Mouse (Mus musculus): ENCODE results near the gene Evx2.

Evx2 gene

DNA sequence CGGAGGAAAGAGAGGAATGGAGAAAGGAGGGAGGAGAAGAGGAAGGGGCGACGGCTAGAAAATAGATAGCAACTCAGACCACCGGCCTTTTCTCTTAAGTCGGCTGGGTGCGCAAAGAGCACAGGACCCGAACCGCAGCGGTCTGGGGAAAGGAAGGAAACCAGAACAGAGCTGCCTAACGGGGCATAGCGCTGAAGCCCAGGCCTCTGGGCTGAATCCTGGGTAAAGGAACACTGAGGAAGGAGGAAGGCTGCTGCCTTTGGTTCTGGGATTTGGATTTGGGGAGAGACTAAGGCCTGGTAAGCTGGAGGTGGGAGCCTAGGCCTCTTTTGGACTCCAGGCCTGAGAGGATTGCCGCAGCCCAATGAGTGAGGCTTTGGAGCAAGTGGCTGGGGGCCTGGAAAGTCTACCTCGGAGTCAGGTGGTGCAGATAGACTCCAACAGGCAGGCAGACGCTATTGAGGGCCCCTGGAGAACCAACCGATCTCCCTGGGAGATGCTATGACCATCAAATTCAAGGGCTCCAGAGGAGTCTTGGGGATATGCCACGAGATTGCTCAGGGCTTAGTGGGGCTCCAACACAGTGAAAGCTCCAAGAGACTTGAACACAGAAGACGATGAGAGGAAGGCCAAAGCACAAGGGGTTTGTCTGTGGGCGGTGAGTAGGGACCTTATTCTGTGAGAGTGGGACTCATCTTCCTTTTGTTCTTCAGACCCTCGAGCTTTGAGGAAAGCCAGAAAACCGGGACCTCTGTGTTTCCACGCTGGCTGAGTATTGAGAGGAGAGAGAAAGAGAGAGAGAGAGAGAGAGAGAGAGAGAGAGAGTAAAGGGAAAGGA lies 21.4 kb upstream of the Evx2 start:
- no peak for DNase-seq

DNA sequence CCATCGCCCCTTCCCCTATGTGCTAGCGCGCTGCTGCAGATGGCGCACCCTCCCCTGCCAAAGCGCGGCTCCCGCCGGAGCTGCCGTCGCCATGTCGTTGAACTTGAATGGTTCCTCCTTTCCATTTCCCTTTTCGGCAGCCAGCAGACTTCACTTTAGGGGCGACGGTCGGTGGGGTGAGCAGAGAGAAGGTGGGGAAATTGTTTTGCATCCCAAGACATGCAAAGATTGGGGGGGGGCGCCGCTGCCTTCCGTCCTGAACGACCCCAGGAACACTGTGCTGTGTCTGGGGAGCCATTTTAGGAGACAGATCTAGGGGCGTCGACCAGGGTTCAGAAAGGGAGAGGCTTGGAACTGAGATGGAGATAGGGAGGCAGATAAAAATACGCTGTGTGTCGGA lies 20.6 kb upstream of the Evx2 start:
- DNase-seq = no peak

- no peak for DNase-seq
These were observed 20.2 kb upstream of the Evx2 start for GRCm38 (mm10) chr2:74679596-74679971.

DNA sequence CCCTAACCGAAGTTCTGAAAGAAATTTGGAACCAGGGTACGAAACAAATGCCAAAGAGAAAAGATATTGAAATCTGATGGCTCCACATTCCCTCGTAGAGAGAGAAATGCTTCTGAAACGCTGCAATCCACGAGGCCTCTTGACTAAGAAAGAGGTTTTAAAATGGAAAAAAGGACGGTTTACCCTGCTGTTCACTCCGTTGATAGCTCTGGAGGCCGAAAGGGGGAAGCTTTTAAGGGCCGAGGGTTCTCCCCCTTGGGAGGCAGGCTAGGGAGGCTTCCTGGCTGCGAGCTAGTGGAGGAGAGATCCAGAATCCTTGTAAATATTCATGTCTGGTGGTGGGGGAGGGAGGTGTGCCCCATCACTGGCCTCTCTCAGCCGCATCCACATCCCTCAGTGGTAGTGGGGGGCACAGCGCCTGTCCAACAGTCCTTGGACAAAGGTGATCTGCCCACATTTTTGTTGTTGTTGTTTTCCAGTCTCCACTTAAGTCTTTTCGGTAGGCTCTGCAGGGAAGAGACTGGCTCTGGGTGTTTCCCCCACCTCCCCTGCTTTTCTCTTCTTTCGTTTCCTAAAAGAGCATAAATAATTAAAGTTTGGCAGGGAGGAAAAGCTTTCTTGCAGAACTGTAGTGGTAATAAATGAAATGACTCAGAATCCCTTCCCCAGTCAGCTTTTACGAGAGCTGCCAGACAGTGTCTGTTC lies 19.7 kb upstream of the Evx2 start, which contains the start of gene Hoxd11:
TSS of gene Hoxd11 (plus strand) at position 667 of the 705 bp plus-strand sequence.
- no peak for DNase-seq

DNA sequence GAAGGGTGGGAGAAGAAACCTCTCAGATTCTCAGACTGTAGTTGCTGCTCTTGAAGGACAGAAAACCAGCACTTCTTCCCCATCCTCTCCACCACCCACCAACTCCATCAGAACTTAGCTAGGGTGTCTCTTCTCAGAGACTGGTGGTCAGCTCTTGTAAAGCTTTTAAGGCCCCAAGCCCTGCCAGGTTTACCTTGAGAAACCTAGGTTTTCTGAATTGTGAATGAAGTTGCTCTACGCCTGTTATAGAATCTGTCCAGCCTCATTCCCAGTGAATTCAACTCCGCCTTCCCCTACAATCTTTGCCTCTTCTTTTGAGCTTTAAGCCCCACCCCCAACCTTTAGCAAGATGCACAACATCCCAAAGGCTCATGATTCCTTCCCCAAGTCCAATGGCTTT lies 17.7 kb upstream of the Evx2 start:
- no peak for DNase-seq

GRCm38 (mm10) chr2:74676376-74677052 lies 17.2 kb upstream of the Evx2 start:
- DNase-seq = no peak

- no peak for DNase-seq
These were observed 16.4 kb upstream of the Evx2 start for GRCm38 (mm10) chr2:74675666-74676282.

GRCm38 (mm10) chr2:74674881-74675665 lies 15.7 kb upstream of the Evx2 start, which contains the start of gene Hoxd12:
Gene Hoxd12 (plus strand): TSS chr2:74675013.
- DNase-seq = no peak

DNA sequence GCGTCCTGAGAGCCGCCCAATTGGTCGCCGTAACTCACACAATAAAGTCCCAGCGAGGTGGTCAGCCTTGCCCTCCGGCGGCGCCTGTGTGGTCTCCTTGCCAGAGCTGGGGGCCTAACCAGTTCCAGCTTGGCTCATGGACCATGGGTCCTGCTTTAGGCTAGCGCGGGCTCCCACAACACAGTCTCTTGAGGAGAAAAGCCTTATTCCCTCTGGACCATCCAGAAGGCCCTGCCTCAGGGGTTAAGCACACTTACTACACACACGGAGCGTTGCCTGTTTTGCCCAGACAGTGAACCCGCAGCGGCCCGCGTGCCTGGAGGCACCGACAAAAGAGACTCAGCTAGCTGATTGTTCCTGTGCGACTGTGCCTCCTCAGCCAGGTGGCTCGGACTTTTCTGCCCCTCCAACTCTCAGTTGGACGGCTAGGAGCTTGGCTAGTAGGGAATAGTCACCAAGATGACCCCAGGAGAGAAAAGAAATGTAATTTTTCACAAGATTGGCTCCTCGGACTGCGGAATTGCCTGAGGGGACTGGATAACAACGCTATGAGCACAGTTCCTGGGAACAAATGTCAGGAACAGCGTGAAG lies 14.6 kb upstream of the Evx2 start:
- DNase-seq = no peak

GRCm38 (mm10) chr2:74672481-74673362 lies 13.4 kb upstream of the Evx2 start:
- peak; percentile 29 to 48 for DNase-seq

- DNase-seq = no peak
These were observed 12.5 kb upstream of the Evx2 start for GRCm38 (mm10) chr2:74671847-74672246.

- no peak for DNase-seq
These were observed 11.4 kb upstream of the Evx2 start for GRCm38 (mm10) chr2:74670632-74671188.

- no peak for DNase-seq
These were observed 10.4 kb upstream of the Evx2 start for GRCm38 (mm10) chr2:74669650-74670235.

DNA sequence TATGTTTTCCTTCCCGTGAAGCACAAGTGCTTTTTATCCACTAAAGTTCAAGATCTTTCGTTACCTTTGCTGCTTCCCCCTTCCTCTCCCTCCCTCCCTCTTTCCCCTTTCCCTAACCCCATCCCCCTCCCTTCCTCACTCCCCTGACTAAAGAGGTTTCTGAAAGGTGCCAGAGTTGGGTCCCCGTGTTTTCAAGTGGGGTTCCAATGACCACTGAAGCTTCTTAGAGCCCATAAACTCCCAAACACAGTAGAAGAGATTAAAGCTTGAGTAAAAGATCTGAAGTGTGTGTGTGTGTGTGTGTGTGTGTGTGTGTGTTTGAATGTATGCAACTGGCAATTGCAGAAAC lies 9.8 kb upstream of the Evx2 start:
- no peak for DNase-seq

- DNase-seq = no peak
These were observed 9.2 kb upstream of the Evx2 start for GRCm38 (mm10) chr2:74668370-74669229.

DNA sequence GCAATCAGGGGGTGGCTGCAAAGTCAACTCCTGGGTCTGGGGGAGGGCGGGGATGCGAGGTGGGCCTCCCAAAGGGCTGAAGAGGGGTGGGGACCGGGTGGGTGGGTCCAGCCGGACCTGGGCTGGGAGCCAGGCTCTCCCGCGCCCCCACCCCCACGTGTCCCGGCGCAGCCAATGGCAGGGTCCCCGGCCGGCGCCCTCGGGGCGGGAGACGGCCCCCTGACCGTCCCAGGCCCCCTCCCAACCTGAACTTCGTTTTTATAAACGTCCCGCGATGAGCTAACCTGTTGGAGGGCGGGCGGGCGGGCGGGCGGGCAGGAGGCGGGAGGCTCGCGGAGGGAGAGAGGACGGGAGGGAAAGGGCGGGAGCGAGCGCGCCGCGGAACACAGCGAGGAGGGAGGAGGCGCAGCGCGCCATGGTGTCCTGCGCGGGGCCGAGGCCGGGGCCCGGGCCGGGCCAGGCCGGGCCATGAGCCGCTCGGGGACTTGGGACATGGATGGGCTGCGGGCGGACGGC lies 8.5 kb upstream of the Evx2 start, which contains the start of gene Hoxd13:
TSS of gene Hoxd13 (plus strand) at position 469 of the 516 bp plus-strand sequence.
- DNase-seq = no peak

DNA sequence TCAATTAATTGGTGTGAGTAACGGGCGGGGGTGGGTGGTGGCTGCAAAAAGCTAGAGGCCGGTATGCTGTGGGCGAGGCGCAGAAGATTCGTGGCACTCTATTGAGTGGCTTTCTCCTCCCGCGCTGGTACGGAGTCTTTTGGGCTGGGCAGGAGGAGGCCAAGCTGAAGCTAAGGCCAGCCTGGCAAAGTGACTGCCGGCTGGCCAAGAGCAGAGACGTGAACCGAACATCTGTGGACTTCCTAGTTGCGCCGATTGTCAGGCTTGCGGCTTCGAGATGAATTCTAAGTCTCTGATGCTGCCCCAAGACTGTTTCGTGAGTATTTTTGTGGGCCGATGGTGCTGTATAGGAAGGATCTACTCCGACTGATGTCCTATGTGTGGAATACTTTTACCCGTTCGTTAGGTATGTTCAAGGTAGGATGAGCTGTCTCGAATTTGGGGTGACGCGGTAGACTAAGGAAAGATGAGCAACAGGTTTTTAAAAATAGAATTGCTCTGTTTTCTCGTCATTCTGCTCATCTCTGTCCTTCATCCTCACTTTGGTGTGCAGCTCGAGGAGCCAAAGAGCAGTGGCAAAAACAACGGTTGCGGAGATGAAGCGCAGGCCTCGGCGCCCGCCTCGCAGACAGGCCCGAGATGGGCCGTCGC lies 8.0 kb upstream of the Evx2 start:
- no peak for DNase-seq

DNA sequence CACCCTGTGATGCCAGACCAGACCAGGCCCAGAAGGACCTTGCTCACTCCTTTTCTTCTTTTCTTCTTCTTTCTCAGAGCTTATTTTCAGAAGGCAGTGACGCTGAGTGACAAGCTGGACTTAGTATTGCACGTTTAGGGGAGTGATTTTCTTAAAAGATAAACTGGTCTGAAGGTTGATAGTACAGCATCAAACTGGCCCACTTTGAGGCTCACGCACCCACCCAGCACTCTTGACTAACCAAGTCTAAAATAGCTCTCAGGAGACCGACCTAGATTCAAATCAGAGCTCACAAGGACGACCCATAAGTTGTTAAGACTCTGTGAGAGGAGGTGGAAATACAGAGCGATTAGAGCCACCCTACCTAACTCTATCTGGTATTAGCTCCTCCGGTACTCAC lies 7.1 kb upstream of the Evx2 start:
- no peak for DNase-seq
